Mouse (Mus musculus): ENCODE measurements at regions not wholly inside any gene's neighbourhood (a gene's known extent, or its start where the extent isn't known, plus 50 kb on each side); places are given as distances from the start of the nearest gene placed in this dataset.
"Not testable (repeated sequence)": the region's sequence is repeated elsewhere in the genome, so short reads cannot be mapped to it uniquely, and the experiment has no call there.

DNA sequence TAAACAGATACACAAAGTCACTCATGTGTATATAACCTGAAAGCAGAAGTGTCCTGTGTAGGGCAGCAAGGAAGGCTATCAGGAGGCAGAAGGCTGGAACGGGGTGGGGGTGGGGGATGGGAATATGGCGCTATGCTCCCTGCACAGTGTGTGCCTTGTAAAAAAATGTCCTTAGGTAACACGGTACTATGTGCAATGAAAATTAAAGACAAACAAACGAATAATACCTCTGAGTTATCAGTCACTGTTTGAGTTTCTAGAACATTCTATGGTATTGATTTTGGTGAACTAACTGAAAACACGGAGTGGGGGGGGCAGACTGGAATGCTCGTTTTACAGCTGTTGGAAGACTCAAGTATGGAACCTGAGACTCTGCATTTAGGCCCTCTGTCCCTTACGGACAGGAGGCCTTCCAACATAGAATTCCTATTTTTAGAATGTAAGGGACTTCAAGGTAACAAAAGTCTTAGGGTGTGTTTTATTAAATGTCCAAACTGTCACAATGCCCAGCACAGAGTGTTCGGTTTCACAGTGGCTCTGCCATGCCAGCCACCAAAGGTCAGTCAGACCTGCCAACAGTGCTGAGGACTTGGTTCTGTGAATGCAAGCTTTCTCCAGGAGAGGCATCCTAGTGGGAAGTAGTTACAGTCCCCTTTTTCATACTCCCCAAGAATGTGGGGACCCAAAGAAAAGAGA, 240.6 kb downstream of the Ano6 start:
- no peak for ATAC-seq (ENCODE audit: extremely low read depth, insufficient number of reproducible peaks, low FRiP score, poor library complexity, severe bottlenecking)

GRCm38 (mm10) chr15:96035273-96035672, 244.6 kb downstream of the Ano6 start:
- ATAC-seq (ENCODE audit: extremely low read depth, insufficient number of reproducible peaks, low FRiP score, poor library complexity, severe bottlenecking) = no peak

DNA sequence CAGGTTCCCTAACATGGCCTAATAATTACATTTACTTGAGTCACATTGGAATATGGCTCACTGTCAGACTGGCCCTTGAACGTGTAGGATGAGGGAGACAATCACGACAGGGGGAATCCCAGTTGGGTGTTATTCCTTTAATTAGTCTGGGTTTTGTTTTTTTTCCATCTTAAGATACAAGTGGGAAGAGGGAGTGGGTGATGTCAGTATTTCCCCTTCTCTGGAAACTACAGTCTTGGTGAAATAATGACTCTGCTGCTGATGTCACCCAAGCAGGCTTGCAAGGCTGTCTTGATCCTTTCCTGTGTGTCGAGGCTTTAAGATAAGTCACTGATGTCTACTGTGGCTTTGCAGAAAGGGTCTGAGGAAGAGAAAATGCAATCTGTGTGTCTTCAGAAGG, 241.8 kb upstream of the Arid2 start:
- no peak for ATAC-seq (ENCODE audit: extremely low read depth, insufficient number of reproducible peaks, low FRiP score, poor library complexity, severe bottlenecking)

DNA sequence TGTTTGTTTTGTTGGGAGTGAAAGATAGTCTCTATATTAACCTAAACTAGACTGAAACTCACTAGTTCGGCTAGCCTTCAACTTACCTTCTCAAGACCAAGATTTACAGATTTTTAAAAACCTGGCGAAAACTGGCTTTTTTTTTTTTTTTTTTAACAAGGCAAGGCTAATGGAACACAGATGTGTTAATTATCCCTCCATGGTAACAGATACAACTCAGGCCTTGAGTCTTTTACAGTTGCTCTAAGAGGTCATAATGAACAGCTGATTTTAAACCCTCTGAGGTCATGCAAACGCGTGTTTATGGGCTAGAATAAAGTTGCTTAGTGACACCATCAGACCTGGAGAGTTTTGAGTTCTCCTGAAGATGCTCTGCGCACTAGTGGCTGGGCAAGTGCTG, 240.7 kb upstream of the Arid2 start:
- no peak for ATAC-seq (ENCODE audit: extremely low read depth, insufficient number of reproducible peaks, low FRiP score, poor library complexity, severe bottlenecking)

DNA sequence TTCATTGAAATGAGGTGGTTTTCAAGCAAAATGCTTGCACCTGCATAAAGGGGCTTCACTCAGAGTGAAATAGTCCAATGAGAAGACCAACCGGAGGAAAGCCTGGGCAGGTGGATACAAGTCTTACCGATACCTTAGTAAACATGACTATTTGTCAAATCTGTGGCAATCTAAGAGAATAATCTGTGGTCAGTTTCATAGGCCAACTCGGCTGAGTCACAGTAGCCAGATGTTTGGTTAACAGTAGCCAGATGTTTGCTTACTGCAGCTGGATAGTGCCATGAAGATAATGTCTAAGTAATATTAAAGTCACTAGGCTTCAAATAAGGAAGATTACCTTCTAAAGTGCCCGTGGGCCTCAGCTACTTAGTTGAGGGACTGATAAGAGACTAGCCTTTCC, 236.9 kb upstream of the Arid2 start:
- no peak for ATAC-seq (ENCODE audit: extremely low read depth, insufficient number of reproducible peaks, low FRiP score, poor library complexity, severe bottlenecking)

DNA sequence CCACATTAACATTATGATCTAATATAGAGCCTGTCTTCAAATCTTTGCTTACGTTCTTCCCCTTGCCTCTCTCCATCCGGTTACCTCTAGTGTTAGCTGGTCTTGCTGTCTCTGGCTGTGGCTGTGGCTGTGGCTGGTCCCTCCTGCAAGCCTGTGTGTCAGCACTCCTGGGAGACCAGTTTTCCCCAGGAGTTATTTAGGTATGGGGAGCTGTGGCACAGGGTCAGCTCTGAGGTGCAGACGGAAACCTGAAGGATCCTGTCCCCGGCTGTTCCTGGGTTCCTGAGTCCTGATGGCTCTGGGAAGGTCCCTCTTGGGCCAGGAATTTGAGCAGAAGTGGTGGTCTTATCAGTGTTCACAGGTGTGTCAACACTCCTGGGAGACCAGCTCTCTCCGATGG, 234.7 kb upstream of the Arid2 start:
- no peak for ATAC-seq (ENCODE audit: extremely low read depth, insufficient number of reproducible peaks, low FRiP score, poor library complexity, severe bottlenecking)

DNA sequence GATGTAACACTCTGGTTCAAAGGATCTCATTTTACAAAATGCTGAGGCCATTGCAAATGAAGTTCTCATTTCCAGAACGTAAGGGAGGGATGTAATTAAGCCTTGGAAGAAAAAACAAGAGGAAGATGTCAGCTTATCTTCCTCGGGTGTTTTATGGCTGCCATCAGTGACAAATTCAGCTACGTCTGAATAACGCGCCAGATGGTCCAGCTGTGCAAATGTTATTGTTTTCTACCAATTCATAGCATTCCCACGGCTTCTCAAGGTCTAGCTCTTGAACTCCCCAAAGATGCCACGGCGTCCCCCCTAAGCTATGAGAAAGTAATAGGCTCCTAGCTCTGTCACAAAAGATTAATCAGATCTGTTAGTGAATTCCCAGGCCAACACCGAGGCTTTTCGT, 232.0 kb upstream of the Arid2 start:
- ATAC-seq (ENCODE audit: extremely low read depth, insufficient number of reproducible peaks, low FRiP score, poor library complexity, severe bottlenecking) = no peak

GRCm38 (mm10) chr15:96055796-96056473, 231.4 kb upstream of the Arid2 start:
- ATAC-seq (ENCODE audit: extremely low read depth, insufficient number of reproducible peaks, low FRiP score, poor library complexity, severe bottlenecking) = no peak

GRCm38 (mm10) chr15:96059623-96060022, 227.7 kb upstream of the Arid2 start:
- no peak for ATAC-seq (ENCODE audit: extremely low read depth, insufficient number of reproducible peaks, low FRiP score, poor library complexity, severe bottlenecking)

- ATAC-seq (ENCODE audit: extremely low read depth, insufficient number of reproducible peaks, low FRiP score, poor library complexity, severe bottlenecking) = no peak
Observed at GRCm38 (mm10) chr15:96064499-96065217, 222.7 kb upstream of the Arid2 start.

GRCm38 (mm10) chr15:96075615-96076014, 211.7 kb upstream of the Arid2 start:
- ATAC-seq (ENCODE audit: extremely low read depth, insufficient number of reproducible peaks, low FRiP score, poor library complexity, severe bottlenecking) = no peak

GRCm38 (mm10) chr15:96077756-96078155, 209.6 kb upstream of the Arid2 start:
- no peak for ATAC-seq (ENCODE audit: extremely low read depth, insufficient number of reproducible peaks, low FRiP score, poor library complexity, severe bottlenecking)

GRCm38 (mm10) chr15:96078580-96078979, 208.7 kb upstream of the Arid2 start:
- ATAC-seq (ENCODE audit: extremely low read depth, insufficient number of reproducible peaks, low FRiP score, poor library complexity, severe bottlenecking) = no peak

GRCm38 (mm10) chr15:96089676-96090075, 197.6 kb upstream of the Arid2 start:
- no peak for ATAC-seq (ENCODE audit: extremely low read depth, insufficient number of reproducible peaks, low FRiP score, poor library complexity, severe bottlenecking)

GRCm38 (mm10) chr15:96096438-96096837, 190.9 kb upstream of the Arid2 start:
- no peak for ATAC-seq (ENCODE audit: extremely low read depth, insufficient number of reproducible peaks, low FRiP score, poor library complexity, severe bottlenecking)

DNA sequence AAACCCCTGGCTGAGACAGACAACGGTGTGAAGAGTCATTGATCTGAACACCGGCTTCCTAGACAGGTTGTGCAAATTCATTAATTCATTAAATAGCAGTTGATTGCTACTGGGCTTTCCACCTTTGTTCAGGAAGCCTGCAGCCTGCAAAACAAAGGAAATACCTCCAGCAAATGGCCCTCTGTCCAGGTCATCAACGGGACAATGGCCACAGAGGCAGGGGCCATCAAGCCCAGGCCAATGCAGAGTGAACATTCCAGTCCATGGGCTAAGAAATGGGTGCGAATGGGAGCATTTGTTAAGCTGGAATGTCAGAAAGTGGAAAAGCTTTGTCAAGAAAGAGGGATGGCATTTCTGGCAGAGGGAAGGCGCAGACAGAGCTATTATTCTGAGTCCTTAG, 188.5 kb upstream of the Arid2 start:
- no peak for ATAC-seq (ENCODE audit: extremely low read depth, insufficient number of reproducible peaks, low FRiP score, poor library complexity, severe bottlenecking)

DNA sequence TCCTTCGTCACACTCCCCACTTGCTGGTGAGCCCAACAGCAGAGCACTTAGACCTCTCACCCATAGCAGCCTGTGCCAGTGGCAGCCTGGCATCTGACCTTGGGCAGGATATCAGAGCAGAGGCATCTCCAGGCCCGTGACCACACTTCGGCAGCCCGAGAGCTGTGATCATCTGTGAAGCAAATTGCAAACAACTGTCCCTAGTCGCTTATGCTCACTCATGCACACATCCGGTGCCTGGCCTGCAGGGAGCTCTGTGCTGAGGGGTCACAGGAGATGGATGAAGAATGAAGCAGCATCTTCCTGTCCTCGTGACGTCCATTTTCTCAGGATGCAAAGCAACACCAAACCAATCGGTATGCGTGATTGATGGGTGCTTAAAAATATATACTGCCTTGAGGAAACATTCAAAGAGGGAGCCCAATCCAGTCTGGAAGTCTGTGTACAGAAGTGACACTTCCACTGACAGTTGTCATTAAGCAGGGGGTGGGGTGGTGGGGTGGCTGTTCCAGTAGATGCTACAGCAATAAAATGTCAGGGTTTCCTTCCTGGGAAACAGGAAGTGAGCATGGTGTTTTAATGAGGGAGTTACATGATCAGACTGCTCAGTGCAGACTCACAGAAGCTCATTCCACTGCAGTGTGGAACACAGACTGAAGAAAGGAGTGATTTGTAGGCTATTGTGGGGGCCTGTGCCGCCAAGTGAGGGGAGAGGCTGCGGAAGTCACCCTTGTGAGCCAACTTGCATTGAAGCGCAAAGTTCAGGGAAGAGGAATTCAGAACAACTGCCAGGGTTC, 187.3 kb upstream of the Arid2 start:
- not testable (repeated sequence) for ATAC-seq (ENCODE audit: extremely low read depth, insufficient number of reproducible peaks, low FRiP score, poor library complexity, severe bottlenecking)

DNA sequence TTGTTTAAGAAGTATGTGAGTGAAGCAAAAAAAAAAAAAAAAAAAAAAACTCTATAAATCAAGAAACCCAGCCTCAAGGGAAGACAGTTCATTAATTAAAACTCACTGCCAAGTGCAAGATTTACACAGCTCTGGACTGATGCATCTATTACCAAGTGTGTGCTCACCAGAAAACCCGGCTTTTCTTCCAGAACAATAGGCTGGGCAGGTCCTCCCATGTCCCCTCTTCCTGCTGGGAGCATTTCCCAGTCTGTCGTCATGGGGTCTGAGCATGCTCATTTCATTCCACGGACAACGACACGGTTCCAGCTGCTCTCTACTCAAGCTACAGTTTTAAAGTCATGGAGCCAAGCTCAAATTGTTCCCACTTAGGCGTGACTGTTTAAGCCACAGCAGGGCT, 183.6 kb upstream of the Arid2 start:
- ATAC-seq (ENCODE audit: extremely low read depth, insufficient number of reproducible peaks, low FRiP score, poor library complexity, severe bottlenecking) = no peak

DNA sequence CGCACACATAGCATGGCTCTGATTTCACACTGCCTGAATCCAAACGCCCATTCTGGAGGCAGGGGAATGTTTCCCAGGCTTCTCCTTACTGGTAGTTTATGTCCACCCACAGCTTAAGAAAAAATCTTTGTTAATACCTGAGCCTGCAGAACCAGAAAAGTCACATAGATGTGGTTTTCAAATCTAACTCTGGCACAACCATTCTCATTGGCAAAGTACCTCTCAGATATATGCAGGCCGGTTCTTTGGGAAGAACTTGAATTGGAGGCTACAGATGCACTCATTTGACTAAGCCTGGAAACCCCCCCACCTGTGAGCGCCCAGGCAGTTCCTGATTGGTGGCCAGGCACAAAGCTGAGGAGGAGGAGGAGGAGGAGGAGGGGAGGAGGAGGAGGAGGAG, 179.8 kb upstream of the Arid2 start:
- ATAC-seq (ENCODE audit: extremely low read depth, insufficient number of reproducible peaks, low FRiP score, poor library complexity, severe bottlenecking) = no peak

All from neutrophil, adult 5-6 weeks (primary cell).